Mouse (Mus musculus): ENCODE results near the gene Cab39.

DNA sequence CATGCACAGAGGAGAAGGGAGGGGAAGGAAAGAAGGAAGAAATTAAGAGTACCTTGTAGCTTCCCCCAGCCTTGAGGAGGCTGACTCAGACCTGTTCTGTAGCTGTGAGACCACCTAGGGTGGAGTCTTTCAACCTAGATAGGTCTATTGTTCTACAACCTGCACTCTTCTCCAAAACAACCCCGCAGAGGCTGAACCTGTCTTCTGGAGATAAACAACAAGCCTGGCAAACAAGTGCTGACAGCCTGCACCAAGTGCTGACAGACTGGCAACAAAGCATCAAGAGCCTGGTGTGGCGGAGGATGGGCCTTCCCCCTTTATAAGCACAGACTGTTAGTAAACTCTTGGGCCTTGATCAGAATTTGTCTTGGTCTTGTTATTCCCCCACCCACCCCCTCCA is 77.3 kb downstream of the Cab39 start:
- TF ChIP-seq CTCF (IDR thresholded peaks at IDR 0.05; ENCODE audit: borderline replicate concordance, insufficient read depth, low read length) (no peak), POLR2A (IDR thresholded peaks at IDR 0.05; ENCODE audit: low read depth, low read length) (no peak)
